Mouse (Mus musculus): ENCODE measurements around the gene Gm20388. TPM values are rescaled to one million over a fixed set of nuclear protein-coding genes. Genes with fewer than 3 reads are reported as not detected.

Gm20388 gene
- polyA plus RNA-seq, 1 experiment, result 23.9 TPM

GRCm38 (mm10) chr8:124077377-124077776 lies 4166.7 kb downstream of the Gm20388 start:
- Histone ChIP-seq H3K4me3 (ENCODE audit: insufficient read depth, low read length) (no peak overlapping the region), H3K27ac (ENCODE audit: insufficient read depth, low read length) (no peak overlapping the region), H3K4me1 (ENCODE audit: control insufficient read depth, insufficient read depth, low read length) (no peaks in the 10 kb centered on the region)
- TF ChIP-seq POLR2A (IDR thresholded peaks at IDR 0.05; ENCODE audit: extremely low read depth, insufficient read depth, low read length), result no peak
- no peak for TF ChIP-seq CTCF (IDR thresholded peaks at IDR 0.05; ENCODE audit: extremely low read depth, insufficient read depth, low read length)

- 0 out of 2 replicates have a peak, but pooled peaks have one; percentile 5 for TF ChIP-seq CTCF (IDR thresholded peaks at IDR 0.05; ENCODE audit: extremely low read depth, insufficient read depth, low read length)
- no peak for TF ChIP-seq POLR2A (IDR thresholded peaks at IDR 0.05; ENCODE audit: extremely low read depth, insufficient read depth, low read length)
- H3K4me1 ChIP-seq (ENCODE audit: control insufficient read depth, insufficient read depth, low read length), result no peaks in the 10 kb centered on the region
- H3K4me3 ChIP-seq (ENCODE audit: insufficient read depth, low read length), result no peak overlapping the region
- H3K27ac ChIP-seq (ENCODE audit: insufficient read depth, low read length), result no peak overlapping the region
Measured at GRCm38 (mm10) chr8:124077998-124078397, 4167.4 kb downstream of the Gm20388 start.

GRCm38 (mm10) chr8:124078969-124079368 lies 4168.3 kb downstream of the Gm20388 start:
- Histone ChIP-seq H3K4me1 (ENCODE audit: control insufficient read depth, insufficient read depth, low read length) (no peaks in the 10 kb centered on the region), H3K27ac (ENCODE audit: insufficient read depth, low read length) (no peak overlapping the region), H3K4me3 (ENCODE audit: insufficient read depth, low read length) (no peak overlapping the region)
- TF ChIP-seq CTCF (IDR thresholded peaks at IDR 0.05; ENCODE audit: extremely low read depth, insufficient read depth, low read length) (no peak), POLR2A (IDR thresholded peaks at IDR 0.05; ENCODE audit: extremely low read depth, insufficient read depth, low read length) (no peak)

- TF ChIP-seq CTCF (IDR thresholded peaks at IDR 0.05; ENCODE audit: extremely low read depth, insufficient read depth, low read length), result no peak
- TF ChIP-seq POLR2A (IDR thresholded peaks at IDR 0.05; ENCODE audit: extremely low read depth, insufficient read depth, low read length), result no peak
- H3K27ac ChIP-seq (ENCODE audit: insufficient read depth, low read length), result no peak overlapping the region
- no peak overlapping the region for H3K4me3 ChIP-seq (ENCODE audit: insufficient read depth, low read length)
- H3K4me1 ChIP-seq (ENCODE audit: control insufficient read depth, insufficient read depth, low read length), result no peaks in the 10 kb centered on the region
Measured at GRCm38 (mm10) chr8:124080467-124081326, 4170.1 kb downstream of the Gm20388 start.

GRCm38 (mm10) chr8:124082616-124083015 lies 4172.0 kb downstream of the Gm20388 start:
- Histone ChIP-seq H3K4me1 (ENCODE audit: control insufficient read depth, insufficient read depth, low read length) (no peaks in the 10 kb centered on the region), H3K4me3 (ENCODE audit: insufficient read depth, low read length) (no peak overlapping the region), H3K27ac (ENCODE audit: insufficient read depth, low read length) (no peak overlapping the region)
- TF ChIP-seq POLR2A (IDR thresholded peaks at IDR 0.05; ENCODE audit: extremely low read depth, insufficient read depth, low read length) (no peak), CTCF (IDR thresholded peaks at IDR 0.05; ENCODE audit: extremely low read depth, insufficient read depth, low read length) (no peak)

- Histone ChIP-seq H3K4me1 (ENCODE audit: control insufficient read depth, insufficient read depth, low read length) (no peaks in the 10 kb centered on the region), H3K4me3 (ENCODE audit: insufficient read depth, low read length) (no peak overlapping the region), H3K27ac (ENCODE audit: insufficient read depth, low read length) (no peak overlapping the region)
- TF ChIP-seq POLR2A (IDR thresholded peaks at IDR 0.05; ENCODE audit: extremely low read depth, insufficient read depth, low read length) (no peak), CTCF (IDR thresholded peaks at IDR 0.05; ENCODE audit: extremely low read depth, insufficient read depth, low read length) (peak; percentile 21; the same call in 1 of the 2 replicates)
Measured at GRCm38 (mm10) chr8:124083611-124084010, 4173.0 kb downstream of the Gm20388 start.

GRCm38 (mm10) chr8:124085668-124086067 lies 4175.0 kb downstream of the Gm20388 start:
- TF ChIP-seq POLR2A (IDR thresholded peaks at IDR 0.05; ENCODE audit: extremely low read depth, insufficient read depth, low read length) (no peak), CTCF (IDR thresholded peaks at IDR 0.05; ENCODE audit: extremely low read depth, insufficient read depth, low read length) (no peak)
- no peak overlapping the region for H3K27ac ChIP-seq (ENCODE audit: insufficient read depth, low read length)
- H3K4me1 ChIP-seq (ENCODE audit: control insufficient read depth, insufficient read depth, low read length), result no peaks in the 10 kb centered on the region
- H3K4me3 ChIP-seq (ENCODE audit: insufficient read depth, low read length), result no peak overlapping the region

- TF ChIP-seq CTCF (IDR thresholded peaks at IDR 0.05; ENCODE audit: extremely low read depth, insufficient read depth, low read length), result no peak
- no peak for TF ChIP-seq POLR2A (IDR thresholded peaks at IDR 0.05; ENCODE audit: extremely low read depth, insufficient read depth, low read length)
- Histone ChIP-seq H3K27ac (ENCODE audit: insufficient read depth, low read length) (no peak overlapping the region), H3K4me1 (ENCODE audit: control insufficient read depth, insufficient read depth, low read length) (no peaks in the 10 kb centered on the region), H3K4me3 (ENCODE audit: insufficient read depth, low read length) (no peak overlapping the region)
Measured at GRCm38 (mm10) chr8:124088092-124088613, 4177.5 kb downstream of the Gm20388 start.

GRCm38 (mm10) chr8:124089016-124089415 lies 4178.4 kb downstream of the Gm20388 start:
- Histone ChIP-seq H3K4me1 (ENCODE audit: control insufficient read depth, insufficient read depth, low read length) (no peaks in the 10 kb centered on the region), H3K27ac (ENCODE audit: insufficient read depth, low read length) (no peak overlapping the region), H3K4me3 (ENCODE audit: insufficient read depth, low read length) (no peak overlapping the region)
- no peak for TF ChIP-seq CTCF (IDR thresholded peaks at IDR 0.05; ENCODE audit: extremely low read depth, insufficient read depth, low read length)
- TF ChIP-seq POLR2A (IDR thresholded peaks at IDR 0.05; ENCODE audit: extremely low read depth, insufficient read depth, low read length), result no peak

- Histone ChIP-seq H3K4me3 (ENCODE audit: insufficient read depth, low read length) (no peak overlapping the region), H3K4me1 (ENCODE audit: control insufficient read depth, insufficient read depth, low read length) (no peaks in the 10 kb centered on the region), H3K27ac (ENCODE audit: insufficient read depth, low read length) (no peak overlapping the region)
- TF ChIP-seq CTCF (IDR thresholded peaks at IDR 0.05; ENCODE audit: extremely low read depth, insufficient read depth, low read length) (no peak), POLR2A (IDR thresholded peaks at IDR 0.05; ENCODE audit: extremely low read depth, insufficient read depth, low read length) (no peak)
Measured at GRCm38 (mm10) chr8:124090473-124090872, 4179.8 kb downstream of the Gm20388 start.

All from cortical plate, adult 2 months (tissue).